Mouse (Mus musculus) left cerebral cortex, postnatal 4 days (tissue): ENCODE measurements around the gene Kirrel. TPM values are rescaled to one million over a fixed set of nuclear protein-coding genes. Genes with fewer than 3 reads are reported as not detected.

Source experiments
- DNase-seq: peaks from one replicate; pipeline ENCODE4 v3.0.0-alpha.2; 2022
- intact Hi-C: fragments of 180-260 bp; cut with DNase I; formaldehyde crosslinking; loops from one replicate; pipeline ENCODE4 v1.15.1; 2025
- total RNA-seq, 2 experiments: library from RNA; stranded (reverse); gene quantifications; 2 replicates each; pipeline ENCODE4 v1.2.3; 2021

Kirrel gene
- total RNA-seq, 2 experiments from 2014 or later, result 9.1 to 9.5 TPM

GRCm38 (mm10) chr3:87169402-87170015 lies 5.0 kb downstream of the Kirrel start:
- intact Hi-C loops, result no loop called here

GRCm38 (mm10) chr3:87168756-87169155 lies 5.8 kb downstream of the Kirrel start:
- no peak for DNase-seq
- intact Hi-C loops, result no loop called here

More at GRCm38 (mm10) chr3:87169402-87170015, 5.0 kb downstream of the Kirrel start:
- no peak for DNase-seq

GRCm38 (mm10) chr3:87167621-87168020 lies 6.9 kb downstream of the Kirrel start:
- intact Hi-C loops, result no loop called here
- DNase-seq, result no peak

GRCm38 (mm10) chr3:87165291-87165881 lies 9.2 kb downstream of the Kirrel start:
- no peak for DNase-seq
- intact Hi-C loops, result no loop called here

GRCm38 (mm10) chr3:87164099-87164815 lies 10.3 kb downstream of the Kirrel start:
- no peak for DNase-seq
- intact Hi-C loops, result no loop called here

GRCm38 (mm10) chr3:87163116-87163515 lies 11.4 kb downstream of the Kirrel start:
- no peak for DNase-seq
- intact Hi-C loops, result no loop called here

GRCm38 (mm10) chr3:87162380-87162779 lies 12.2 kb downstream of the Kirrel start:
- intact Hi-C loops, result no loop called here
- no peak for DNase-seq

- intact Hi-C loops, result no loop called here
- no peak for DNase-seq
Measured at GRCm38 (mm10) chr3:87161601-87162000, 12.9 kb downstream of the Kirrel start.

GRCm38 (mm10) chr3:87160819-87161509 lies 13.6 kb downstream of the Kirrel start:
- DNase-seq, result no peak
- intact Hi-C loops, result no loop called here

- no peak for DNase-seq
- intact Hi-C loops, result no loop called here
Measured at GRCm38 (mm10) chr3:87159190-87159589, 15.4 kb downstream of the Kirrel start.

GRCm38 (mm10) chr3:87157767-87158291 lies 16.7 kb downstream of the Kirrel start:
- intact Hi-C loops, result no loop called here
- DNase-seq, result no peak

- intact Hi-C loops, result no loop called here
- no peak for DNase-seq
Measured at GRCm38 (mm10) chr3:87157297-87157696, 17.2 kb downstream of the Kirrel start.

- intact Hi-C loops, result no loop called here
- DNase-seq, result no peak
Measured at GRCm38 (mm10) chr3:87154398-87155287, 19.9 kb downstream of the Kirrel start.

- intact Hi-C loops, result no loop called here
- DNase-seq, result no peak
Measured at GRCm38 (mm10) chr3:87153038-87153437, 21.5 kb downstream of the Kirrel start.

GRCm38 (mm10) chr3:87152111-87152738 lies 22.3 kb downstream of the Kirrel start:
- no peak for DNase-seq
- intact Hi-C loops, result no loop called here

- intact Hi-C loops, result no loop called here
Measured at GRCm38 (mm10) chr3:87151294-87151826, 23.2 kb downstream of the Kirrel start.

GRCm38 (mm10) chr3:87150689-87151244 lies 23.8 kb downstream of the Kirrel start:
- no peak for DNase-seq
- intact Hi-C loops, result no loop called here

More at GRCm38 (mm10) chr3:87151294-87151826, 23.2 kb downstream of the Kirrel start:
- DNase-seq, result no peak

GRCm38 (mm10) chr3:87150056-87150688 lies 24.4 kb downstream of the Kirrel start:
- intact Hi-C loops, result no loop called here

GRCm38 (mm10) chr3:87149425-87149824 lies 25.1 kb downstream of the Kirrel start:
- DNase-seq, result no peak
- intact Hi-C loops, result no loop called here

More at GRCm38 (mm10) chr3:87150056-87150688, 24.4 kb downstream of the Kirrel start:
- no peak for DNase-seq
